Mouse (Mus musculus): ENCODE results near the gene Ephb1. TPM values are rescaled to one million over a fixed set of nuclear protein-coding genes. Genes with fewer than 3 reads are reported as not detected.

Gene Ephb1
- total RNA-seq, 2 experiments from 2014 or later = 23.4 to 26.7 TPM

GRCm38 (mm10) chr9:102369141-102369540, 14.6 kb upstream of the Ephb1 start:
- no peak overlapping the region for H3K27ac ChIP-seq
- peak; percentile 28 for TF ChIP-seq CTCF (IDR thresholded peaks at IDR 0.05)
- H3K4me3 ChIP-seq = no peak overlapping the region
- DNase-seq (ENCODE audit: extremely low spot score in 1 of 2, low spot score in 2 of 2) = no peak
- intact Hi-C loops (cut with DNase I) = no loop called here

- no peak overlapping the region for H3K4me3 ChIP-seq
- no peak overlapping the region for H3K27ac ChIP-seq
- no peak for TF ChIP-seq CTCF (IDR thresholded peaks at IDR 0.05)
- intact Hi-C loops (cut with DNase I) = no loop called here
- no peak for DNase-seq (ENCODE audit: extremely low spot score in 1 of 2, low spot score in 2 of 2)
Measured at GRCm38 (mm10) chr9:102367796-102368195, 13.3 kb upstream of the Ephb1 start.

- no peak for DNase-seq (ENCODE audit: extremely low spot score in 1 of 2, low spot score in 2 of 2)
- Histone ChIP-seq H3K27ac (no peak overlapping the region), H3K4me3 (no peak overlapping the region)
- intact Hi-C loops (cut with DNase I) = no loop called here
- no peak for TF ChIP-seq CTCF (IDR thresholded peaks at IDR 0.05)
Measured at GRCm38 (mm10) chr9:102365536-102365935, 11.0 kb upstream of the Ephb1 start.

- DNase-seq (ENCODE audit: extremely low spot score in 1 of 2, low spot score in 2 of 2) = peak in 1 of 2 experiments; percentile 5
- no peak overlapping the region for H3K27ac ChIP-seq
- intact Hi-C loops (cut with DNase I) = loop anchor here (5.0 kb wide), 1 partner anchor 437 kb away; no protein-coding TSS in a partner anchor
- no peak overlapping the region for H3K4me3 ChIP-seq
- no peak for TF ChIP-seq CTCF (IDR thresholded peaks at IDR 0.05)
Measured at GRCm38 (mm10) chr9:102359311-102359710, 4.8 kb upstream of the Ephb1 start.

- TF ChIP-seq CTCF (IDR thresholded peaks at IDR 0.05) = no peak
- no peak overlapping the region for H3K27ac ChIP-seq
- no peak overlapping the region for H3K4me3 ChIP-seq
- DNase-seq (ENCODE audit: extremely low spot score in 1 of 2, low spot score in 2 of 2) = no peak
- intact Hi-C loops (cut with DNase I) = loop anchor here (5.0 kb wide), 1 partner anchor 436 kb away; no protein-coding TSS in a partner anchor
Measured at GRCm38 (mm10) chr9:102358711-102359110, 4.2 kb upstream of the Ephb1 start.

GRCm38 (mm10) chr9:102358011-102358410, 3.5 kb upstream of the Ephb1 start:
- no peak for TF ChIP-seq CTCF (IDR thresholded peaks at IDR 0.05)
- intact Hi-C loops (cut with DNase I) = loop anchor here (5.0 kb wide), 1 partner anchor 436 kb away; no protein-coding TSS in a partner anchor
- no peak overlapping the region for H3K4me3 ChIP-seq
- no peak for DNase-seq (ENCODE audit: extremely low spot score in 1 of 2, low spot score in 2 of 2)
- H3K27ac ChIP-seq = no peak overlapping the region

- Histone ChIP-seq H3K27ac (no peak overlapping the region), H3K4me3 (no peak overlapping the region)
- intact Hi-C loops (cut with DNase I) = loop anchor here (5.0 kb wide), 1 partner anchor 434 kb away; no protein-coding TSS in a partner anchor
- DNase-seq (ENCODE audit: extremely low spot score in 1 of 2, low spot score in 2 of 2) = peak in 1 of 2 experiments; percentile 6
- TF ChIP-seq CTCF (IDR thresholded peaks at IDR 0.05) = no peak
Measured at GRCm38 (mm10) chr9:102356516-102356915, 2.0 kb upstream of the Ephb1 start.

- intact Hi-C loops (cut with DNase I) = loop anchor here (2.0 to 5.0 kb wide), 3 partner anchors 433 to 1175 kb away; no protein-coding TSS in a partner anchor
- no peak for TF ChIP-seq CTCF (IDR thresholded peaks at IDR 0.05)
- H3K27ac ChIP-seq = no peak overlapping the region
- DNase-seq (ENCODE audit: extremely low spot score in 1 of 2, low spot score in 2 of 2) = peak in 1 of 2 experiments; percentile 5
- H3K4me3 ChIP-seq = no peak overlapping the region
Measured at GRCm38 (mm10) chr9:102355726-102356125, 1.2 kb upstream of the Ephb1 start.

GRCm38 (mm10) chr9:102353636-102354491, 629 bp downstream of the Ephb1 start:
- no peak for TF ChIP-seq CTCF (IDR thresholded peaks at IDR 0.05)
- peak in 1 of 2 experiments; percentile 57 for DNase-seq (ENCODE audit: extremely low spot score in 1 of 2, low spot score in 2 of 2)
- intact Hi-C loops (cut with DNase I) = loop anchor here (1.0 to 5.0 kb wide), 5 partner anchors 87 to 1173 kb away; no protein-coding TSS in a partner anchor
- Histone ChIP-seq H3K27ac (peak overlapping the region; percentile 76), H3K4me3 (peak overlapping the region; percentile 71)

GRCm38 (mm10) chr9:102353056-102353635, 1.3 kb downstream of the Ephb1 start:
- intact Hi-C loops (cut with DNase I) = loop anchor here (1.0 to 5.0 kb wide), 2 partner anchors 86 to 215 kb away; no protein-coding TSS in a partner anchor
- H3K27ac ChIP-seq = peak overlapping the region; percentile 76
- DNase-seq (ENCODE audit: extremely low spot score in 1 of 2, low spot score in 2 of 2) = peak; percentile 33 to 44
- no peak for TF ChIP-seq CTCF (IDR thresholded peaks at IDR 0.05)
- H3K4me3 ChIP-seq = peak overlapping the region; percentile 71

- peak in 1 of 2 experiments; percentile 28 for DNase-seq (ENCODE audit: extremely low spot score in 1 of 2, low spot score in 2 of 2)
- intact Hi-C loops (cut with DNase I) = loop anchor here (1.0 to 5.0 kb wide), 2 partner anchors 85 to 214 kb away; no protein-coding TSS in a partner anchor
- Histone ChIP-seq H3K27ac (peak overlapping the region; percentile 76), H3K4me3 (peak overlapping the region; percentile 71)
- no peak for TF ChIP-seq CTCF (IDR thresholded peaks at IDR 0.05)
Measured at GRCm38 (mm10) chr9:102352186-102353055, 2.1 kb downstream of the Ephb1 start.
